In genomic region chr7:28808221-28808941, GRCm38 (mm10) we compare ENCODE assay signal across 7 mouse cellular contexts. TPM values are rescaled to one million over a fixed set of nuclear protein-coding genes. Genes with fewer than 3 reads are reported as not detected.
DNase-seq lines count a peak whose midpoint lies in the region; ATAC-seq and TF ChIP-seq lines count a peak whose summit lies in the region.

Gene Hnrnpl, plus strand, starts transcription at chr7:28808541.

- no peaks in the 10 kb centered on the region for H3K9me3 ChIP-seq in kidney, embryonic 16.5 days (ENCODE audit: low read length)
- H3K9me3 ChIP-seq in liver, embryonic 14.5 days (ENCODE audit: control insufficient read depth, low read length) = no peaks in the 10 kb centered on the region
- H3K9me3 ChIP-seq in neural tube, embryonic 12.5 days = no peaks in the 10 kb centered on the region

- peaks cover 36% of the 10 kb centered on the region for H3K4me1 ChIP-seq in kidney, embryonic 16.5 days (ENCODE audit: insufficient read depth, low read length)
- peaks cover 25 to 33% of the 10 kb centered on the region in 2 experiments for H3K4me1 ChIP-seq in liver, embryonic 14.5 days (replicated peaks; ENCODE audit: control insufficient read depth in 2 of 2, insufficient read depth in 2 of 2, low read length in 1 of 2)
- peaks cover 30% of the 10 kb centered on the region for H3K4me1 ChIP-seq in neural tube, embryonic 12.5 days

- no peaks in the 10 kb centered on the region for H3K27me3 ChIP-seq in kidney, embryonic 16.5 days (ENCODE audit: insufficient read depth, low read length)
- H3K27me3 ChIP-seq in liver, embryonic 14.5 days (ENCODE audit: control insufficient read depth, insufficient read depth, low read length) = no peaks in the 10 kb centered on the region
- H3K27me3 ChIP-seq in neural tube, embryonic 12.5 days (replicated peaks) = no peaks in the 10 kb centered on the region

- 3% methylated on average over 35 of the region's 35 CpGs for WGBS in kidney, embryonic 16.5 days
- 3% methylated on average over 35 of the region's 35 CpGs for WGBS in liver, embryonic 14.5 days (ENCODE audit: insufficient replicate concordance)
- 4% methylated on average over 35 of the region's 35 CpGs for WGBS in neural tube, embryonic 12.5 days

- H3K9ac ChIP-seq in kidney, embryonic 16.5 days (replicated peaks; ENCODE audit: low read length) = peak within 1 kb of the TSS; percentile 96
- peak within 1 kb of the TSS; percentile 76 for H3K9ac ChIP-seq in liver, embryonic 14.5 days (replicated peaks)
- peak within 1 kb of the TSS; percentile 89 for H3K9ac ChIP-seq in neural tube, embryonic 12.5 days

- peak within 1 kb of the TSS; percentile 100 for H3K27ac ChIP-seq in kidney, embryonic 16.5 days (ENCODE audit: low read length)
- peak within 1 kb of the TSS; percentile 80 for H3K27ac ChIP-seq in liver, embryonic 14.5 days
- peak within 1 kb of the TSS; percentile 99 for H3K27ac ChIP-seq in neural tube, embryonic 12.5 days

- peak; percentile 9 for ATAC-seq in kidney, embryonic 16.5 days (ENCODE audit: low FRiP score, low TSS enrichment)
- ATAC-seq in liver, embryonic 14.5 days (ENCODE audit: insufficient read depth) = no peak
- ATAC-seq in neural tube, embryonic 12.5 days (ENCODE audit: low FRiP score, low read depth) = peak; percentile 2; the same call in 1 of the 2 replicates

- TF ChIP-seq EP300 in liver, embryonic 14.5 days (IDR thresholded peaks at IDR 0.05; ENCODE audit: low read depth) = no peak

- DNase-seq in A20 (ENCODE audit: low read depth, low spot score) = peak; percentile 90
- DNase-seq in ES-CJ7 (ENCODE audit: low read depth, low spot score) = peak; percentile 60
- peak; percentile 86 for DNase-seq in embryo, embryonic 11 days
- DNase-seq in heart, adult 8-10 months (ENCODE audit: low spot score) = peak; percentile 78
- DNase-seq in liver, embryonic 14.5 days (ENCODE audit: low read depth in 3 of 3, low spot score in 3 of 3) = no peak

- H3K36me3 ChIP-seq in kidney, embryonic 16.5 days (ENCODE audit: insufficient read depth, low read length) = peaks cover 9% of the 10 kb centered on the region
- H3K36me3 ChIP-seq in liver, embryonic 14.5 days (replicated peaks; ENCODE audit: control insufficient read depth, insufficient read depth, low read depth) = peaks cover 16% of the 10 kb centered on the region
- H3K36me3 ChIP-seq in neural tube, embryonic 12.5 days = peaks cover 17% of the 10 kb centered on the region

- H3K4me3 ChIP-seq in kidney, embryonic 16.5 days (ENCODE audit: low read length) = peak within 1 kb of the TSS; percentile 78
- H3K4me3 ChIP-seq in liver, embryonic 14.5 days (ENCODE audit: insufficient read depth in 1 of 2, low read depth in 2 of 2, low read length in 2 of 2) = peak within 1 kb of the TSS; percentile 67 to 77
- peak within 1 kb of the TSS; percentile 88 for H3K4me3 ChIP-seq in neural tube, embryonic 12.5 days

- TF ChIP-seq CTCF in liver, embryonic 14.5 days (IDR thresholded peaks at IDR 0.05; ENCODE audit: low read depth) = no peak

- H3K4me2 ChIP-seq in kidney, embryonic 16.5 days (replicated peaks; ENCODE audit: low read depth, low read length) = peak within 1 kb of the TSS; percentile 98
- peak within 1 kb of the TSS; percentile 96 for H3K4me2 ChIP-seq in liver, embryonic 14.5 days (ENCODE audit: low read depth)
- H3K4me2 ChIP-seq in neural tube, embryonic 12.5 days (replicated peaks) = peak within 1 kb of the TSS; percentile 81

RNA-seq across cellular contexts. Expression of gene Hnrnpl, which starts in this region (rescaled TPM):
- total RNA-seq in heart, adult 8-10 months (2022) = 100 to 1,000 TPM; 185 to 230 (median 214) TPM
- 204 and 224 TPM in 2 replicates for polyA plus RNA-seq in kidney, embryonic 16.5 days (2015; fragmentation: Nextera tagmentation; extraction: Ambion mirVana)
- 110 and 138 TPM in 2 replicates for polyA plus RNA-seq in liver, embryonic 14.5 days (2012; rRNA removed)
- polyA plus RNA-seq in liver, embryonic 14.5 days (2014; fragmentation: Nextera tagmentation; extraction: Ambion mirVana) = 83.1 and 91.3 TPM in 2 replicates
- polyA plus RNA-seq in neural tube, embryonic 12.5 days (2016; fragmentation: Nextera tagmentation; extraction: Ambion mirVana) = 264 and 338 TPM in 2 replicates

Comparison
In these comparisons a context has a peak if more than half of its experiments do, and no peak if none do; other contexts are left out.
1. DNase-seq: peak in A20 (single experiment), ES-CJ7 (single experiment), embryo, embryonic 11 days (single experiment) and heart, adult 8-10 months (single experiment); none in liver, embryonic 14.5 days (0 of 3).
2. Peak in every context shown above with its lines, with median percentiles within 50 percentile points of each other: H3K27ac ChIP-seq, H3K4me2 ChIP-seq, H3K4me3 ChIP-seq and H3K9ac ChIP-seq.